Mouse (Mus musculus): Measurements from ENCODE around the gene Runx1. TPM values are rescaled to one million over a fixed set of nuclear protein-coding genes. Genes with fewer than 3 reads are reported as not detected.

The Runx1 gene
- polyA plus RNA-seq, 1 experiment: 226 TPM

GRCm38 (mm10) chr16:92612546-92612945, 213.4 kb downstream of the Runx1 start:
- TF ChIP-seq GATA1 (IDR thresholded peaks at IDR 0.05; ENCODE audit: low read length): no peak

DNA sequence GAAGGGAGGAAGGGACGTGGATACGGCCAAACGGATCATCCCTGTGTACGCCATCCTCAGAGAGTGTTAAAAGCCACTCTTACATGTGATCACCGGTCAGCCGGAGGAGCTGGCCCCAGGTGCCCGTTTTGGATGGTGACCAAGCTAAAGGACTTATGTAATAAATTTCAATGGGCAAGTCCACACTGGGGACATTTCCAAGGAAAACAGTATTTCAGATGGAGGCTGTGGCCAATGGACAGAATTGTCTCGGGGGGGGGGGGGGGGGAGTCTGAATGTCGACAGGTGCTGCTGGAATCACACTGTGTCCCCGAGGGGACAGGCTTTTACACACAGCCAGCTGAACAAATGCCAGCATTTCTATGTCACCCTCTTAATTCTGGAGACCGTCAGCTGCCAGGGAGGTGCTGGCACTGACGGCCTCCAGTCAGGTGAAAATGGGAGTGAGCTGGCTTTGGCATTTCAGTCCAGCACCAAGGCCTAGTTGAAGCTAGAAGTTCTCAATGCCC, 214.3 kb downstream of the Runx1 start:
- no peak for TF ChIP-seq GATA1 (IDR thresholded peaks at IDR 0.05; ENCODE audit: low read length)

DNA sequence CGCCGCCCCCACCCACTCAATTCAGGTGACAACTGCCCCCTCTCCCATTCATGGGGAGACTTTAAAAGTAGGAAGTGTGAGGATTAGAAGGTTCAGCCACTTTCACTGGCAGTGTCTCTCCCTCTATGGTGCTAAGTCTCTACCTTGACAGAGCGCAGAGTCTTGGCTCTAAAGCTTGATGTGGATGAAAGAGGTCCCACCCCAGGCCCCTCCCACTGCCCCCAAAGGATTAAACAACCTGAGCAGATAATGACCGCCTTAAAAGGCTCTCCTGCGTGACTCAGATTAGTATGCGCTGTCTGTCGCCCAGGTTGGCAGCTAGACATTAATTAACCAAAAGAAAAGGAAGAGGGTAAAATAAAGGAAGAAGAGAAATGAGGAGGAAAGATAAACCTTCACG, 215.5 kb downstream of the Runx1 start:
- TF ChIP-seq GATA1 (IDR thresholded peaks at IDR 0.05; ENCODE audit: low read length): no peak

DNA sequence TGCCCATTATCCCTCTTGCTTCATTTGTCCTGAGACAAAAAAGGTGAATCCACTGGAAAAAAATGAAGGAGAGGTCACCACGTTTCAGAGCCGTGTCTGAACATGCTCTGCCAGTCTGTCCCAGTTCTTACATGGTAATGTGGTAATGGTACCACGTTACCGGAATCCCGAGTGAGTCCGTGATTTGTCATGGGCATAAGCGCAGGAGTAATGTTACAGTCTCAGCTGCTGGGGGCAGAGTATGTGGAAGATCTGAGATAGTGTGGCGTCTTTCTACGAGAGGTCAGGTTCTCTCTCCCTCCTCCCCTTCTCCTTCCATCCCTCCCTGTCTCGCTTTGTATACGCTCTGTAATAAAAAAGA, 216.3 kb downstream of the Runx1 start:
- no peak for TF ChIP-seq GATA1 (IDR thresholded peaks at IDR 0.05; ENCODE audit: low read length)

DNA sequence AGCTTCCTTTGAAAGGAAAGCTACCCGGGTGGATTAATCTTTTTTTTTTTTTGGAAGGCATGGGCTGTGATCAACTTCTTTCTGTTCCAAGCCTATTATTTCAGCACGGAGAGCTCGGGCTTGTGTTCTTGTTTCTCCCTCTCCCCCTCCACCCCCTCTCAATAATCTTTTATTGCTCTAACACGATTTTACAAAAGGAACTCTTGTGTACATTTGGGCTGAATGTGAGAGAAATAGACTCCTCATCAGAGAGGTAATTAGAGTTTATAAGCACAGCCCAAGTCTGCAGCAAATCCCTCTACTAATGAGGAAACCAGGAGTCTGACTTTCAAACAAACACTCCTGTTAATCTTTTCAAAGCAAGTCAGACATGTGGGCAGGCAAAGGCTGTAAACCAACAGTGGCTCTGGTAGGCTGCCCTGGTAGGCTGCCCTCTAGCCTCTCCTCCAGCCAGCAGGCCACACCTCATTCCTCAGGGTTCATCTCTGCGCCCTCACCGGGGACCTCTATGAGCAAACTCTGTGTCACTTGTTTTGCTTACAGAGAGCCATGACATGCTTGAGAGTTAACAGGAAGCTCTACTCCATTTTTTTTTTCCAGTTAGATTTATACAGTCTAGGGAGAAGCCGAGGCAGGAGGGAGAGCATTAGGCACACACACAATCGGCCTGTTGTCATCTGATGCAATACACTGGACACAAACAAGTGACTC, 216.8 kb downstream of the Runx1 start:
- TF ChIP-seq GATA1 (IDR thresholded peaks at IDR 0.05; ENCODE audit: low read length): no peak

- TF ChIP-seq GATA1 (IDR thresholded peaks at IDR 0.05; ENCODE audit: low read length): no peak
Measured at GRCm38 (mm10) chr16:92608180-92608960, 217.6 kb downstream of the Runx1 start.

- no peak for TF ChIP-seq GATA1 (IDR thresholded peaks at IDR 0.05; ENCODE audit: low read length)
Measured at GRCm38 (mm10) chr16:92606491-92606965, 219.4 kb downstream of the Runx1 start.

DNA sequence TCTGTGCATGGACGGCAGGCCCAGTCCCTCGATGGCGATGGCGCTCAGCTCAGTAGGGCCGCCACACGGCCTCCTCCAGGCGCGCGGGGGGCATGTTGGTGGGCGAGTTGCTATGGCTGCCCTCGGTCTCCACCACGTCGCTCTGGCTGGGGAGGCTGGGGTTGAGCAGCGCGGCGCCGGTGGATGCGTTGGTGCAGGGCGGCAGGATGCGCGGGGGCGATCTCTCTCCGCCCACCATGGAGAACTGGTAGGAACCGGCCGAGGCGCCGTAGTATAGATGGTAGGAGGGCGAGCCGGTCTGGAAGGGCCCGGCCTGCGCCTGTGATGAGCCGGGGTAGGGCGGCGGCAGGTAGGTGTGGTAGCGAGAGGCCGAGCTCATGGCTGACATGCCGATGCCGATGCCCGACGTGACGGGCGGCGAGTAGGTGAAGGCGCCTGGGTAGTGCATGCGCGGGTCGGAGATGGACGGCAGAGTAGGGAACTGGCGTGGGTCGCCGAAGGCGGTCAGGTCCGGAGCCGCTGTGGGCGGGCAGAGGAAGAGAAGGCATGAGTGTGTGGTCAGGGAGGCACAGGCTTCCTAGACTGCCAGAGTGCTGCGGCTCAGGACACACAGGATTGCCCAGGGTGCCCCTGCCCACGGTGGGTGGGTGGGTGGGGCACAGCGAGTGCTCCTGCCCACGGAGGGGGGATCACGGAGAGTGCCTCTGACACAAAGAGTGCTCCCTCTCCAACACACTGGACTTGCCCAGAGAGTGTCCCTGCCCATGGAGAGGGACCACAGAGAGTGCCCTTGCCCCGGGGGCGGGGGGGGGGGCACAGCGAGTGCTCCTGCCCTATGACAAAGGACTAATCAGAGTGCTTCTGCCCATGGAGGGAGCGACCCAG, 220.1 kb downstream of the Runx1 start:
- no peak for TF ChIP-seq GATA1 (IDR thresholded peaks at IDR 0.05; ENCODE audit: low read length)

DNA sequence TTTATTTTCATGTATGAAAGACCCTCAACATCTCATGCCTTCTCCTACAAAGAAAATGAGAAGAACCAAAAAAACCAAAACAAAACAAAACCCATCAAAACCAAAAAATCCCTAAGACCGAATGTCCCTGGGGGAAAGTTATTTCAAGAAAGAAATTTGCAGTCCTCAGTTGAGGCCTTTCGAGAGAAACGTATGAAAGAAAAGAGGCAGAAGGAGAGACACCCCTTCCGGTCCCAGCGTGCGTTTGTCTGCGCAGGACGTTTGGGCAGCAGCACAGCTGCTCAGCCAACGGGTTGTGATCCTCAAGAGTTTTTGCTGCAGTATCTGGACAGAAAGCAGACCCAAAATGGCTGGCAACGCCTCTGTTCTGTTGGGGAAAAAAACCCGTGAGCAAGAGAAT, 223.4 kb downstream of the Runx1 start:
- TF ChIP-seq GATA1 (IDR thresholded peaks at IDR 0.05; ENCODE audit: low read length): no peak

- no peak for TF ChIP-seq GATA1 (IDR thresholded peaks at IDR 0.05; ENCODE audit: low read length)
Measured at GRCm38 (mm10) chr16:92601270-92601826, 224.6 kb downstream of the Runx1 start.

- TF ChIP-seq GATA1 (IDR thresholded peaks at IDR 0.05; ENCODE audit: low read length): no peak
Measured at GRCm38 (mm10) chr16:92599451-92599850, 226.5 kb downstream of the Runx1 start.

GRCm38 (mm10) chr16:92597655-92598054, 228.3 kb downstream of the Runx1 start:
- no peak for TF ChIP-seq GATA1 (IDR thresholded peaks at IDR 0.05; ENCODE audit: low read length)

DNA sequence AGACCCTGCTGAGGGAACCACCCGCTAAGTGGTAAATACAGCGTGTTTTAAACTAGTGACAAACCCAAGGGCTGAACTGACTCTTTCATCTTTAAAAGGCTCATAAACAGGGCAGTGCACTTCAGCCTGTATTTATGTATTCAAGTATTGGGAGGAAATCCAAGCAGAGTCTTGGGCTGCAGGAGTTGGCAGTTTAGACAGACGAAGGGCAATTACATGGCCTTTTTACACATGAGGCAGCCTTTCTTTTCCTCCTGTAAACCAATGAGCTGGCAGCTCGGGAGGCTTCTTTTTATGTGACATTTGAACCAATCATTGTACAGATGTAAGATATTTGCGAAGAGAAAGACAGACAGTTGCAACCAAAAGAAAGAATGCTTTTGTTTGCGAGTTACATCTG, 233.7 kb downstream of the Runx1 start:
- no peak for TF ChIP-seq GATA1 (IDR thresholded peaks at IDR 0.05; ENCODE audit: low read length)

DNA sequence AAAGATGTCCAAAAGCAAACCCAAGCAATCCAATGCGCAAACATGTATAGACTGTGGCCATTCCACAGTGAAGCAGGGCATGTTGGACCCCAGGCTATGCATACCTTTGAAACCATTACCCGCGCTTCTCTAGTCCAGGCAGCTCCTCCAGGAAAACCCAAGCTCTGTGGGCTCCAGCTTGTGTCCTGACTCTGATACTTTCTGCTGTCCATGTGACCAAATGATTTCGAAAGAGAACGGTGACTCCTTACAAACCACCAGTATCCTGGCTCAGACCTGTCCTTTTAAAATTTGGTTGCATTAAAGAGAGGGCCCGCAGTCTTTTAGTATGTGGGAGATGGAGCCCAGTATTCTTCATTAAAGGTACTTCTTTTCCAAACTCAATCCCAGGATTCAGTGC, 234.2 kb downstream of the Runx1 start:
- TF ChIP-seq GATA1 (IDR thresholded peaks at IDR 0.05; ENCODE audit: low read length): no peak

DNA sequence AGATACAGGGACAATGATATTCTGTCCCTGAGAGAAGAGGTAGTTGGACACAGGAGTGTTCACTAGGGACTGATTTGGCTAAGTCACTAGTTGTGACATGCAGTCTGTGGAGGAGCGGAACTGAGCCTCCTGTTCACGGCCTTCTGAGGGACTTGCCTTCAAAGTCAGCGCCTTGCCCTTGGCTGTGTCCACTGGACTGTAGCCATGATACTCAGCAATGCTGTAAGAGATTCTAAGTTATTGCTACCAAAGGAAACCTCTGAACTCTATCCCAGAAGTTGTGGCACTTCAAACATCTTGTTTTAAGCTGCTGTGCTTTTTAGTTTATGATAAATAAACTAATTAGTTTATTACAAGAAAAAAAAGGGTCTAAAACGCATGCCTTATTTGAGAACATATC, 238.1 kb downstream of the Runx1 start:
- TF ChIP-seq GATA1 (IDR thresholded peaks at IDR 0.05; ENCODE audit: low read length): no peak

All from G1E-ER4 (cell line).